Mouse (Mus musculus) leukemia stem cell, adult 10-12 weeks (primary cell): ENCODE results near the gene Tlx1. TPM values are rescaled to one million over a fixed set of nuclear protein-coding genes. Genes with fewer than 3 reads are reported as not detected.

ENCODE experiments used
- polyA plus RNA-seq: library from polyadenylated mRNA; stranded (reverse); fragments of >175 nt; gene quantifications from 2 replicates; pipeline ENCODE4 v1.2.3, GENCODE M21; 2012; ENCODE audit warnings: low replicate concordance

Tlx1 gene
- 1.9 and 4.5 TPM in 2 replicates for polyA plus RNA-seq

DNA sequence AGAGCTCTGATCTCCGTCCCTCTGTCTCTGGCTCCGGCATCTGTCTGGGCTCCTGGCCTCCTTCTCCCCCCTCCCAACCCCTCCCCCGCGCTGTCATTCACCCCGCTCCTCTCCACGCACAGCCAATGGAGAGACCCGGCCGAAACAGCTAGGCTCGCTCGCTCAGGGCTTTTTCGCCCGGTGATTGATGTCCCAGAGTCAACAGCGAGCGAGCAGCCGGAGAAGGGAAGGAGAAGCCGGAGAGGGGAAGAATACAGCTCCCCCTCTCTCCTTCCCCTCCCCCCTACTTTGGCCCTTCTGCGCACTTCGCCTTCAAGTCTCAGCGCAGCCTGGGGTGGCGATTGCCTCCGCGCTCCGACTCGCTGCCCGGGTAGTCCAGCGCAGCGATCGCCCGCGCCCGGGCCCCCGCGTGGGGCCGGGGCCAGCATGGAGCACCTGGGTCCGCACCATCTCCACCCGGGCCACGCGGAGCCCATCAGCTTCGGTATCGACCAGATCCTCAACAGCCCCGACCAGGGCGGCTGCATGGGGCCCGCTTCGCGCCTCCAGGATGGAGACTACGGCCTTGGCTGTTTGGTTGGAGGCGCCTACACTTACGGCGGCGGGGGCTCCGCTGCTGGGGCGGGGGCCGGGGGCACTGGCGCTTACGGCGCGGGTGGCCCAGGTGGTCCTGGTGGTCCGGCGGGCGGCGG lies at the start of gene Tlx1:
Gene Tlx1, plus strand, starts transcription at position 191 of the 692 bp plus-strand sequence.

Other genes with a start within 250 kb of the Tlx1 start
- 40.5 and 52.5 TPM in 2 replicates for gene Slf2, start 219.5 kb upstream of the Tlx1 start, polyA plus RNA-seq
- gene Sema4g, start 161.6 kb upstream of the Tlx1 start, polyA plus RNA-seq = 0.09 and 0.15 TPM in 2 replicates
- 7.4 and 9.3 TPM in 2 replicates for gene Twnk, start 145.0 kb upstream of the Tlx1 start, polyA plus RNA-seq
- 57.7 and 59.5 TPM in 2 replicates for gene Mrpl43, start 144.2 kb upstream of the Tlx1 start, polyA plus RNA-seq
- 19.5 and 26.3 TPM in 2 replicates for gene Lzts2, start 136.3 kb upstream of the Tlx1 start, polyA plus RNA-seq
- gene Pdzd7, start 105.0 kb upstream of the Tlx1 start, polyA plus RNA-seq = 0.15 TPM in 1 of 2 replicates, not detected in the other
- 1.5 and 2.9 TPM in 2 replicates for gene Sfxn3, start 103.2 kb upstream of the Tlx1 start, polyA plus RNA-seq
- 0.38 and 0.93 TPM in 2 replicates for gene Kazald1, start 75.4 kb upstream of the Tlx1 start, polyA plus RNA-seq
- 0.07 TPM in 1 of 2 replicates, not detected in the other for gene Lbx1, start 85.1 kb downstream of the Tlx1 start, polyA plus RNA-seq
- 1.4 and 4.0 TPM in 2 replicates for gene Btrc, start 213.1 kb downstream of the Tlx1 start, polyA plus RNA-seq